Mouse (Mus musculus) CD4-positive helper T cell, adult 2 months (primary cell): ENCODE measurements around the gene Tdp1.

Experiments
- DNase-seq: peaks from one replicate; pipeline ENCODE4 v3.0.0-alpha.2; 2012; ENCODE audit warnings: low read depth, missing footprints, low spot score

The Tdp1 gene

GRCm38 (mm10) chr12:99898248-99898870, 14.0 kb downstream of the Tdp1 start:
- no peak for DNase-seq

GRCm38 (mm10) chr12:99899991-99900390, 15.7 kb downstream of the Tdp1 start:
- DNase-seq: peak; percentile 9

GRCm38 (mm10) chr12:99901973-99902866, 17.9 kb downstream of the Tdp1 start:
- DNase-seq: no peak

GRCm38 (mm10) chr12:99902867-99903370, 18.6 kb downstream of the Tdp1 start:
- DNase-seq: no peak

- DNase-seq: no peak
Observed at GRCm38 (mm10) chr12:99904537-99904936, 20.2 kb downstream of the Tdp1 start.

GRCm38 (mm10) chr12:99911466-99911865, 27.1 kb downstream of the Tdp1 start:
- DNase-seq: no peak

- no peak for DNase-seq
Observed at GRCm38 (mm10) chr12:99917800-99918427, 33.6 kb downstream of the Tdp1 start.

GRCm38 (mm10) chr12:99919636-99920035, 35.3 kb downstream of the Tdp1 start:
- DNase-seq: no peak

- no peak for DNase-seq
Observed at GRCm38 (mm10) chr12:99921045-99921444, 36.7 kb downstream of the Tdp1 start.

GRCm38 (mm10) chr12:99923131-99923606, 38.9 kb downstream of the Tdp1 start:
- DNase-seq: no peak

GRCm38 (mm10) chr12:99923703-99924102, 39.4 kb downstream of the Tdp1 start:
- no peak for DNase-seq

- no peak for DNase-seq
Observed at GRCm38 (mm10) chr12:99928311-99928710, 44.0 kb downstream of the Tdp1 start.

- no peak for DNase-seq
Observed at GRCm38 (mm10) chr12:99929160-99929559, 44.8 kb downstream of the Tdp1 start.

- DNase-seq: no peak
Observed at GRCm38 (mm10) chr12:99932245-99932644, 47.9 kb downstream of the Tdp1 start.

- DNase-seq: no peak
Observed at GRCm38 (mm10) chr12:99933630-99934029, 49.3 kb downstream of the Tdp1 start.

- no peak for DNase-seq
Observed at GRCm38 (mm10) chr12:99935403-99935802, 51.1 kb downstream of the Tdp1 start.

GRCm38 (mm10) chr12:99938476-99938875, 54.2 kb downstream of the Tdp1 start:
- DNase-seq: no peak

GRCm38 (mm10) chr12:99939179-99939578, 54.9 kb downstream of the Tdp1 start:
- DNase-seq: no peak

GRCm38 (mm10) chr12:99940704-99941103, 56.4 kb downstream of the Tdp1 start:
- DNase-seq: no peak

GRCm38 (mm10) chr12:99942441-99942840, 58.1 kb downstream of the Tdp1 start:
- DNase-seq: no peak

GRCm38 (mm10) chr12:99952928-99953327, 68.6 kb downstream of the Tdp1 start:
- DNase-seq: no peak

GRCm38 (mm10) chr12:99956411-99956810, 72.1 kb downstream of the Tdp1 start:
- no peak for DNase-seq
